Mouse (Mus musculus) small intestine, adult 2 months (tissue): Measurements from ENCODE around the gene Mamstr. TPM values are rescaled to one million over a fixed set of nuclear protein-coding genes. Genes with fewer than 3 reads are reported as not detected.
"Not testable (repeated sequence)": the region's sequence is repeated elsewhere in the genome, so short reads cannot be mapped to it uniquely, and the experiment has no call there.

Source experiments
- H3K27ac ChIP-seq: fragments of 200-500 bp; 2 replicates; pipeline ENCODE4 v1.5.1; 2012; ENCODE audit warnings: low read depth, low read length, control low read depth, inconsistent platforms; ENCODE audit not compliant: insufficient read depth
- H3K27me3 ChIP-seq: fragments of 200-500 bp; 2 replicates; pipeline ENCODE4 v1.6.1; 2012; ENCODE audit warnings: mild to moderate bottlenecking, moderate library complexity, low read length, inconsistent platforms; ENCODE audit not compliant: control insufficient read depth, insufficient read depth
- H3K36me3 ChIP-seq: fragments of 200-500 bp; 2 replicates; pipeline ENCODE4 v1.6.1; 2012; ENCODE audit warnings: mild to moderate bottlenecking, low read length, control low read depth, inconsistent platforms; ENCODE audit not compliant: control insufficient read depth, insufficient read depth
- H3K4me1 ChIP-seq: fragments of 200-500 bp; 2 replicates; pipeline ENCODE4 v1.6.1; 2012; ENCODE audit warnings: low read length, inconsistent platforms, mixed read lengths; ENCODE audit not compliant: control insufficient read depth, insufficient read depth, insufficient read length
- H3K4me3 ChIP-seq: fragments of 200-500 bp; 2 replicates; pipeline ENCODE4 v1.5.1; 2012; ENCODE audit warnings: low read depth, mild to moderate bottlenecking, control low read depth, inconsistent platforms, low read length, moderate library complexity
- CTCF ChIP-seq: fragments of 200-500 bp; IDR thresholded peaks from 2 replicates; pipeline ENCODE4 v1.5.1; 2012; ENCODE audit warnings: low read depth, mild to moderate bottlenecking, control low read depth, inconsistent platforms, low read length, moderate library complexity, mixed read lengths; ENCODE audit not compliant: insufficient replicate concordance, insufficient read length; ENCODE audit errors: extremely low read depth
- POLR2A ChIP-seq: fragments of 200-500 bp; IDR thresholded peaks from 2 replicates; pipeline ENCODE4 v1.6.1; 2012; ENCODE audit warnings: low read depth, mild to moderate bottlenecking, control low read depth, inconsistent platforms, low read length, moderate library complexity
- WGBS: fragments of 180-500 bp; shearing (Covaris S2); methylation state at CpG from one replicate; pipeline ENCODE4 v1.1.7; 2018; 5-methylcytosine and 5-hydroxymethylcytosine counted together
- polyA plus RNA-seq: library from polyadenylated mRNA; depleted of rRNA; stranded (reverse); fragments of >200 nt; gene quantifications from 2 replicates; pipeline ENCODE4 v1.2.3, GENCODE M21; 2012

Mamstr gene
- polyA plus RNA-seq, 1 experiment: 0.63 TPM

DNA sequence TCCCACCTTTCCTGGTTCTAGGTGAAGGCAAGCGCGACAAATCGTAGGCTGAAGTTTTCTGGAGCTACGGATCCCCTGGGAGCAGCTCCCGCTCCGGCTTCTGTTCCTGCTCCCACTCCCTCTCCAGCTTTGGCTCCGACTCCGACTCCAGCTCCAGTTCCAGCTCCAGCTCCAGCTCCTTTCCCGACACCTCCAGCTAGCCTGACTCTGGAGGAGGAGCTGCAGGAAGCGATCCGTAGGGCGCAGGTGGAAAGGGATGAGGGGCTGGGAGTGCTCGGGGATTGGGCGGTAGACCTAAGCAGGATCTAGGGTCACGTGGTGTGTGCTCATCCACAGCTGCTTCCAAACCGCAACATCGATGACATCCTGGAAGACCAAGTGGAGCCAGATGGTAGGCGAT, 4.4 kb downstream of the Mamstr start:
- Histone ChIP-seq H3K27me3 (peaks cover 27% of the 10 kb centered on the region), H3K4me1 (peaks cover 4% of the 10 kb centered on the region; the same call in 1 of the 2 replicates), H3K36me3 (no peaks in the 10 kb centered on the region), H3K27ac (no peak overlapping the region; the same call in 1 of the 2 replicates), H3K4me3 (peak overlapping the region; percentile 17)
- 27% methylated on average over 18 of the region's 18 CpGs for WGBS
- no peak for TF ChIP-seq POLR2A
- no peak for TF ChIP-seq CTCF

- peaks cover 27% of the 10 kb centered on the region for H3K27me3 ChIP-seq
- WGBS: 69% methylated on average over 6 of the region's 6 CpGs
- H3K4me3 ChIP-seq: no peak overlapping the region
- no peak overlapping the region for H3K27ac ChIP-seq
- H3K4me1 ChIP-seq: peaks cover 2% of the 10 kb centered on the region; the same call in 1 of the 2 replicates
- no peaks in the 10 kb centered on the region for H3K36me3 ChIP-seq
- no peak for TF ChIP-seq POLR2A
- TF ChIP-seq CTCF: no peak
Observed at GRCm38 (mm10) chr7:45644872-45645590, 5.3 kb downstream of the Mamstr start.

GRCm38 (mm10) chr7:45645591-45645971, 5.8 kb downstream of the Mamstr start:
- Histone ChIP-seq H3K36me3 (no peaks in the 10 kb centered on the region), H3K4me1 (peaks cover 2% of the 10 kb centered on the region; the same call in 1 of the 2 replicates), H3K27ac (no peak overlapping the region), H3K27me3 (peaks cover 26% of the 10 kb centered on the region), H3K4me3 (no peak overlapping the region)
- TF ChIP-seq CTCF (no peak), POLR2A (no peak)
- 83% methylated on average over 7 of the region's 7 CpGs for WGBS

GRCm38 (mm10) chr7:45646671-45647070, 6.9 kb downstream of the Mamstr start:
- no peaks in the 10 kb centered on the region for H3K36me3 ChIP-seq
- H3K4me3 ChIP-seq: no peak overlapping the region
- 82% methylated on average over 4 of the region's 4 CpGs for WGBS
- no peak for TF ChIP-seq POLR2A
- peaks cover 24% of the 10 kb centered on the region for H3K27me3 ChIP-seq
- no peak overlapping the region for H3K27ac ChIP-seq
- peaks cover 2% of the 10 kb centered on the region; the same call in 1 of the 2 replicates for H3K4me1 ChIP-seq

DNA sequence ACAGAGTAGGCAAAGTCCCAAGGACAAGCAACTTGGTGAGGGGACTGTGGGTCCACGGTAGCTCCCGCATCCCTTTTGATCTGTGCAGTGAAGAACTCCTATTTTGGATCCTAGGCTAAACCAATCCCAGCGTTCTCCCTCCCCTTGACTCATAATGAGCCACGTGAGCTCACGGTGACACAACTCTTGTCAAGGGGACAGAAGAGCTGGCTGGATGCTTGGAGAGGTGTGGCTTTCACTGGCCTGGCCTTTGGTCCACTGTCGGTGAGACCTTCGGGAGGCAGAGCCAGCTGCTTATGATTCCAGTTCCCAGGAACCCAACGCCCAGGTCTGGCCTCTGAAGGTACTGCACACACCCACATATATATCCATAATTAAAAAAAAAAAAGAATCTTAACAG, 9.6 kb downstream of the Mamstr start:
- no peaks in the 10 kb centered on the region for H3K36me3 ChIP-seq
- no peak overlapping the region for H3K4me3 ChIP-seq
- no peak overlapping the region for H3K27ac ChIP-seq
- WGBS: 48% methylated on average over 8 of the region's 8 CpGs
- no peaks in the 10 kb centered on the region for H3K4me1 ChIP-seq
- H3K27me3 ChIP-seq: peaks cover 13% of the 10 kb centered on the region
- TF ChIP-seq CTCF (no peak), POLR2A (no peak)

GRCm38 (mm10) chr7:45650484-45650883, 10.7 kb downstream of the Mamstr start:
- H3K4me1 ChIP-seq, H3K4me3 ChIP-seq: not testable (repeated sequence)
- WGBS: 95% methylated on average over 20 of the region's 20 CpGs

DNA sequence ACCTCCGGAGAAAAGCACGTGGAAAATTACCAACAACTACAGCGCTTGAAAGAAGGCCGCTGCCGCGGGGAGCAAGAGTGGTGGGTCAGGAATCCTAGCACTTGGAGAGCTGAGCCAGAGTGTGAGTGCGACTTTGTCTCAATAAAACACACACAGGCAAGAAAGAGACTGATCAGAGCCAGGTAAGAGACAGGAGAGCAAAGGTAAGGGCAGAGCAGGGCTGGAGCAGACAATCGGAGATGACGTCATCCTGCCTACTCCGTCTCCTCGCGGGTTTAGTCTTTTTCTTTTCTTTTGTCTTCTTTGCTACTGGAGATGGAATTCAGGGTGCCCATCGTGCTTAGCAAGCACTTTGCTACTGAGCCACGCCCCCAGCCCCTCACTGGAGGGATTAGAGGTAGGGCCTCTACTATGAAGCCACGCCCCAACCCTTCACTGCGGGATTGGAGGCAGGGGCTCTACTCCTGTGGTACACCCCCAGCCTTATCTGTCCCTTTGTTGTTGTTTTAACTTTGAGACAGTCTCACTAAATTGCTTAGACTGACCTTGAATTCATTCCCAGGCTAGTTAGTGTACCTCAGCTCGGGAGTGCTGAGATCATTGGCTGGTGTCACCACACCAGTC, 14.8 kb downstream of the Mamstr start:
- H3K4me1 ChIP-seq: peaks cover 3% of the 10 kb centered on the region; the same call in 1 of the 2 replicates
- 27% methylated on average over 17 of the region's 17 CpGs for WGBS
- H3K27me3 ChIP-seq: peaks cover 15% of the 10 kb centered on the region
- no peaks in the 10 kb centered on the region for H3K36me3 ChIP-seq
- H3K4me3 ChIP-seq: peak overlapping the region; percentile 41
- no peak overlapping the region for H3K27ac ChIP-seq
- TF ChIP-seq POLR2A (no peak), CTCF (no peak)

More at GRCm38 (mm10) chr7:45650484-45650883, 10.7 kb downstream of the Mamstr start:
- H3K27me3 ChIP-seq, H3K36me3 ChIP-seq, H3K27ac ChIP-seq: not testable (repeated sequence)
